Mouse (Mus musculus): ENCODE data around the gene Myo3b.
"Not testable (repeated sequence)": the region's sequence is repeated elsewhere in the genome, so short reads cannot be mapped to it uniquely, and the experiment has no call there.

Gene Myo3b

DNA sequence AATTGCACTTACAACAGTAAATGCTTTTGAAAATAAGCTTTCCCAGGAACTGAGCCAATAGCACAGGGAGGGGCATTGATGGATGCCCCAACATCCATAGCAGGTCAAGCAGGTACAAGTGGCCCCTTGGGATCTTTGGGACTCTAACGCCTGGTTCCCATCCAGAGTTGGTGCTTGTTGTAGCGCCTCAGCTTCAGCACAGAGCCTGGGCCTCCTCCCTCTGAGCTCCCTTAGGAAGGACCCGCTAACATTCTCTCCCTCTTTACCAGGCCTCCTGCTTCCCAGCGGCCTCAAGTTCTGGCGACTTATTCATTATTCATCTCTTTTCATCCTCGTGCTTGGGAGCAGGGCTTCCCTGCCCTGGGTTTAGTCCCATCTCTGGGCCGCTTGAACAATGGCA, at the start of gene Myo3b:
Myo3b (plus strand) TSS at position 375 of the 400 bp plus-strand sequence.
- no peak for DNase-seq (ENCODE audit: low read depth, low spot score)

DNA sequence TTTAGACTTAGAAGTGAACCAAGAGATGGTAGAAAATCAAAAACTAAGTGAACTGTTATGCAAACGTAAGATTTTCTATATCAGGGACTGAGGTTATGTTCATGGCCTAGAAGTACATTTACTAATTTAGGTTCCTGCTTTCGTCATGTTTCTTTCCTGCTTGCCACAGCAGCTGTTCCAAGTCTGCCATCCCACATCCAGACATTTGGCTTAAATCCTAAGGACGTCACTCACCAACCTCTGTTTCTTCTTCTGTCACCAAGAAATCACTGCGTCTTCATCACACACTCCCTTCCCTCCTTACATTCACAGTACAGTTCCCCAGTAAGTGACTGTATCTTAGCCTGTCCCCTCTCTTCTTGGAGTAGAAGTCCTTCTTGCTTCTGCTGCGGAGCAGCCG, 49.7 kb upstream of the Myo3b start:
- no peak for DNase-seq (ENCODE audit: low read depth, low spot score)

DNA sequence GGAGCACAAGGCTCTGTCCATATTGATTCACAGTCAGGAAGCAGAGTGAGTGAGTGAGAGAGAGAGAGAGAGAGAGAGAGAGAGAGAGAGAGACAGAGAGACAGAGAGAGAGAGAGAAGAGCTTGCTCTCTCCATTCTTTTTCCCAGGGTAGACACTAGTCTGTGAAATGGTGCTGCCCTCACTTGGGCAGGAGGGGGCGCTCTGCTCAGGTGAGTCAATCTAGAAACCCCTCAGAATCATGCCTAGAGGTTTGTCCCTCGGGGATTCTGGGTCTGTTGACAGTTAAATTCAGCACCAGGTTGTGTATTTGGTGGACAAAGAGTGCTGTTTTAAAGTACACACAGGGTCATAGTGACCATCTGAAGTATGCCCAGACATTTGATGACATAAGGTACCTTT, 48.3 kb upstream of the Myo3b start:
- DNase-seq (ENCODE audit: low read depth, low spot score): peak; percentile 16

DNA sequence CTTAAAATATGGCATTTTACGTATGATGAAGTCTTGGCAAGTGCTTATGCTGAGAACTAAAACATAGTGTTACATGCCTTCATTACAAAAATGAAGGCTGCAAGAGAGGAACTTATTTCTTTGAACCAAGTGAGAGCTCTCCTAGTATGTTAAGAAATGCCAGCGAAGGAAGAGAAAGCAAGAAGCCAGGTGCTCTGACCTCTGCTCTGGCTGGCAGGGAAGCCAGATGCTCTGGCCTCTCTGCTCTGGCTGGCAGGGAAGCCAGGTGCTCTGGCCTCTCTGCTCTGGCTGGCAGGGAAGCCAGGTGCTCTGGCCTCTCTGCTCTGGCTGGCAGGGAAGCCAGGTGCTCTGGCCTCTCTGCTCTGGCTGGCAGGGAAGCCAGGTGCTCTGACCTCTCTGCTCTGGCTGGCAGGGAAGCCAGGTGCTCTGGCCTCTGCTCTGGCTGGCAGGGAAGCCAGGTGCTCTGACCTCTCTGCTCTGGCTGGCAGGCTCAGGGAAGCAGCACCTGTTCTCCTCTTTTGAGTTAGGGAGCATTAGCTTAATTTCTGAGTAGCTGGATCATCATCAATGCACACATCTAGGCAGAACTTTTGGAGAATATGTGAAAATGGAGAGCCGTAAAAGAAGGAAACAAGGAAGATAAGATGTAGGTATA, 44.7 kb upstream of the Myo3b start:
- not testable (repeated sequence) for DNase-seq (ENCODE audit: low read depth, low spot score)

DNA sequence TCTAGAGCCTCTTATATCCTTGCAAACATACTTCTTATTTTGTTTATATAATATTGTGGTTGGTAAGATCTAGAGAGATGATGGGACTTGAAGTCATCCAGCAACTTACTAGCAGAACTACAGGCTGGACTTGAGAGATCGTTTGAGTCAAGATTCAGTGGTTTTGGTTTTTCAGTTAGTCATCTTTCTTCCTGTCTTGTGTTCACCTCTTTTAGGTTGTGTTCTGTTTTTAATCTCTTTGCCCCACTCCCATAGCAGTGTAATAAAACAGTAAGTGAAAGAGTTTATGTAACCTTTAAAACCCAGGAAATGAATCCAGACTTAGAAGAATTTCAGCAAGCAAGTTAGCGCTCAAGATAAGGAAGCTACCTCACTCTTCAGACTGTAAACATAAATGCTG, 44.1 kb upstream of the Myo3b start:
- DNase-seq (ENCODE audit: low read depth, low spot score): no peak

DNA sequence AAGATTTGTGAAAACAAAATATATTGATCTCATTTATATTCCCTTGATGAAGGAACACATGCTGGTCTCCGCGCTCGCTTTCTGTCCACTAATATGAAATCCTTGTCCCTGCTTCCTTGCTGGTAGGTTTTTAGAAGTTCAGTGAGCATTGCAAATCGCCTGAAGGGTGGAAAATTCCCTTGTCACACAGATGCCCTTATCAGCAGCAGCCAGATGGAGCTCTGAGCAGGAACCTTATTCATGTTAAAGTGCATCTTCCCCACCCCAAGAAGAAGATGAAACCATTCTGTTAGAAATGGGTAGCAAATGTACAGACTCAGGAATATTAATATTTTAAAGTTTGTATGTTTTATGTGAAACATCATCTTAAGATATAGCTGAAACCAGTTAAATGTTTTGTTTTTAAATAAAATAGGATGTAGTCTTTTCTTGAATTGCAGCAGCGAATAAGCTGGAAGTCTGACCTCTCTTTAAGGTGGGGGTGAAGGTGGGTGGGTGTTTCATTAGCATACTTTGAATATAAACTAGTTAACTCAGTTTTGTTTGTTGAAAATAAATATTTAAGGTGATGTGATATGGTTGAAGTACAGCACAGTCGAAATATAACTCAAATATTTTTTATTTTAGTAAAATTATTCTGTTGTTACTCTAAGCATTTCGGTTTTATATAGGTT, 39.7 kb upstream of the Myo3b start:
- no peak for DNase-seq (ENCODE audit: low read depth, low spot score)

DNA sequence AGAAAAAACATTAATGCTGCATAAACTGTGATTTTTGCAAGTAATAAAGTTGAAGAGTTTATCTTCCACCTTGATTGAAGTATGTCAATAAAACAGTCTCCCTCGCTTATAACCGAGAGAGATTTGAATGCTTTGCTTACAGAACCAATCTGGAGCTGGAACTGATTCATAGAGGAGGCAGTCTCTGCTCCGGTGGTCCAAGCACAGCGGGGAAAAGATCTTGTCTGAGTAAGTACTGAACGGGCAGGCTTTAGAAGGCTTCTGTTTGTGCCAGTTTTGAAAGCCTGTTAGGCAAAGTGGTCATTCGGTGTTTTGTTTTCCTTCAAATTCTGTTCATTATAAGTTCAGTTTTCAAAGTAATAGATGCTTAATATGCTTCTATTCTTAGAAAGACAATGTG, 38.6 kb upstream of the Myo3b start:
- DNase-seq (ENCODE audit: low read depth, low spot score): no peak

DNA sequence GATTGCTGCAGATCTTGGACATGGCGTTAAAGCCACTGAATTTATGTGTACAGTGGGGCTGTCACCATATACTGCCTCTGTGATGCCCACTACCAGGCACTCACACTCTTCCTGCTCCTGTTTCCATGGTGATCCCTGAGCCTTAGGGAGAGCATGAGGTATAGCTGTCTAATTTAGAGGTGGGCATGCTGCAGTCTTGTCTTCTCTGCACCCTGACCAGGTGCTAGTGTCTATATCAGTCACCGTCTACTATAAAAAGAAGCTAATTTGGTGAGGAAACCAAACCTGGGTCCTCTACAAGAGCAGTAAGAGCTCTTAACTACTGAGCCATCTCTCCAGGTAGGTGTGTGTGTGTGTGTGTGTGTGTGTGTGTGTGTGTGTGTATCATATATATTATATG, 32.4 kb upstream of the Myo3b start:
- no peak for DNase-seq (ENCODE audit: low read depth, low spot score)

DNA sequence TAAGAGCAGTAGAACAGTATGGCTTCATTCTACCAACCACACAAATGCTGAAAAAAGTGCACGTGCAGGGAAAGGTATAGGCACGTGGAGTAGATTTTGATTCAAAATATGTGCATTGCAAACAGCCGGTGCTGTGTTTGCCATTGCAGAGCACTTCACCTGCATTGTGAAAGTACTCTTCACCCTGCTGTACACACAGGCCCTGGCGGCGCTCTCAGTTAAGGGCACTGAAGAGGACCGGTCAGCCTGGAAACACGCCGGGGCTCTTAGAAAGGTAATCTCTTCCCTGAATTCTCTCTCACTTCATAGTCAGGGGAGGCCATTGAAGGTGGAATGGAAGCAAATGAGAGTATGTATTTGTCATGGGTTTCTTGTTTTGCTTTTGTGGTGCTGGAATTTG, 26.0 kb upstream of the Myo3b start:
- DNase-seq (ENCODE audit: low read depth, low spot score): no peak

DNA sequence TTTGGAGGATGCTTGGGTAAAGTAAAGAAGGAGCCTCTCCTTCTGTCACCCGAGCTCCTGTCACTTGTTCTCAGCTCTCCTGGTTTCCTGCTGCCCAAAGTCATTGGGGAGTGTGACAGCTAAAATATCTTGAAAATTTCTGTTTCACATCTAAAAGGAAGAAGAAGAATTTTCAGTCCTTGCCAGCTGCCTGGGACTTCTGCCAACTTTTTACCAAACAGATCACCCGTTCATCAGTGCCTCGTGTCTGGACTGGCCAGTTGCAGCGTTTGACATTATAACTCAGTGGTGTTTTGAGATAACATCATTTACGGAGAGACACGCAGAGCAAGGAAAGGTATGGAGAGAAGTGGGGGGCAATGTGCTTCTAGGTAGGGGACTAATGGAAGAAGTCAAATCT, 20.7 kb upstream of the Myo3b start:
- no peak for DNase-seq (ENCODE audit: low read depth, low spot score)

DNA sequence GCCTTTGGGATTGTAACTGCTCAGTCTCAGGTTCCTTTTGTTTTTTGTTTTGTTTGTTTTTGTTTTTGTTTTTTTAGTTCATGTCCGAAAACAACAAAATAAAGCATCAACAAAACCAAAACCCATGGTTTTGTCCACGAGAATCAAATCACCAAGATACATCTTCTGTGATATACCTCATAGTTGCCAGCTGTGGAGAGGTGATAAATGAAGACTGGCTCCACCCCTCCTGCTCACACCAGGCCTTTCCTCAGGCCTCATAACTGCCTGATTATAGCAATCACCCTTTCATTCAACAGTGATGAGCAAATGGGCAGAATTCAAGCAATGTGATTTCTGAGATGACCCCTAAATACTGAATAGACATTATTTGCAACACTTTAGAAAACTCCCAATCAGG, 14.5 kb upstream of the Myo3b start:
- DNase-seq (ENCODE audit: low read depth, low spot score): no peak

DNA sequence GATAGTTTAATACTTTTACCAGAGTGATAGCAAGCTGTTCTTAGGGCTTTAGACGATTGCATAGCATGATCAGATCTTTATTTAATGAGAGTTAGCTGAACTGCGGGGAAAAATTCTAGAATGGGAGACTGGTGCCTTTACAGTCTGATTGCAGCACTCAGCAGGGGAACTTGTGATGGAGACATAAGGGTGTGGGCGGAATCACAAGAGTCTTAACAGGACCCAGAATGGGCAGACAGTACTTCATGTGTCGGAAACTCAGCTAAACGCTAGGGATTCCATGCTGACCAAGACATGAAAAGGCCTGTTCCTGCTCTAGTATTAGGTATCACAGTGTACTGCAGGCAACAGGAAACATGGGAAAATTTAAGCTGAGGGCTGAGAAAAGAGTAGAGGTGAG, 13.2 kb upstream of the Myo3b start:
- DNase-seq (ENCODE audit: low read depth, low spot score): no peak

DNA sequence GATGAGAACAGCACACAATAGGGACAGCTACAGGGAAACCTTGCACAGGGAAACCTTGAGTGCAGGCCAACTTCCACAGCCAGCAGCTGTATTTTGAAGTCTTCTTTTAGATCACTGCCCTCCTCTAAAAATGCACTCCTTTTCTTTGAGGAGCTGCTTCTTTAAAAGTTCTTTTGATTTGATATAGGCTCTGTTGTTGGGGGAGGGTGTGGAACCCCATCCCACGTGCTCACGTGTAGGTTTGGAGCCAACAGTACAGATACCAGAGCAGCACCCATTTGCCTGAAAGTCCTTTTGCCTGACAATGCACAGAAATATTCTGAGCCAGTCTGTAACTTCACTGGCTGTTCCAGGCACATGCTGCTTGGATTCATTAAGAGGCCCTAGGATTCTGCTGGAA, 7.5 kb upstream of the Myo3b start:
- no peak for DNase-seq (ENCODE audit: low read depth, low spot score)

DNA sequence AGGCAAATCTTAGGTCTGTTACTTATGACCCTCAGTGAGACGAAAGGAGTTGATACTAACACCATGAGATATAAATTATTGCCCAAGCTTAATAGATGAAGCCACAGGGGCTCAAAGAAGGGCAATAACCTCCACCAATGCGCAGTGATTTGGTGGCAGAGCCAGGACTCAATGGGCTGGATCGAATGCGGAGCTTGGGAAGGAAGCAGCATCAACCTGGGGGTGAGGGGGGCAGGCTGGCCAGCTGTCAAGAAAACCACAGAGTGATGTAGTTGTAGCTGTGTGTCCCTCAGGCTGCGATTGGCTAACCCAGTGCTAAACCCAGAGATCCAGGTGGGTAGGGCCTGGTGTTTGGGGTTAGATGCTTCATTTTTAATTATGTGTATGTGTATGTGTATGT, 4.0 kb upstream of the Myo3b start:
- DNase-seq (ENCODE audit: low read depth, low spot score): no peak

DNA sequence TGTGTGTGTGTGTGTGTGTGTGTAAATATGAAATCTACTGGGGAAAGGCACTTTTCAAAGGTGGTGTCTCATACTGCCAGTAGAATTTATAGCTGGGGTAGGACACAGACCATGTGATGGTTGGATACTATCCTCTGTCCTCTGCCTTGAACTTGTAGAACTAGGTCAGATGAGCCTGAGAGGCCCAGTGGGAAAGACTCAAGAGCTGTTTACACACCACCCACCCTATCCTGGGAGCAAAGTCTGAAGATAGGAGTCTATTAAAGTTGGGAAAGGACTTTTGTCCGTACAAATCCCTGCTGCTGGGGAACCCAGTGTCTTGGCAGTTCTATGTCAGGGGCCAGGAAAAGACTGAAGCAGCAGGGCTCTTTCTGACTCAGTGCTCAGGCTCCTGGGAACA, 3.6 kb upstream of the Myo3b start:
- DNase-seq (ENCODE audit: low read depth, low spot score): no peak

DNA sequence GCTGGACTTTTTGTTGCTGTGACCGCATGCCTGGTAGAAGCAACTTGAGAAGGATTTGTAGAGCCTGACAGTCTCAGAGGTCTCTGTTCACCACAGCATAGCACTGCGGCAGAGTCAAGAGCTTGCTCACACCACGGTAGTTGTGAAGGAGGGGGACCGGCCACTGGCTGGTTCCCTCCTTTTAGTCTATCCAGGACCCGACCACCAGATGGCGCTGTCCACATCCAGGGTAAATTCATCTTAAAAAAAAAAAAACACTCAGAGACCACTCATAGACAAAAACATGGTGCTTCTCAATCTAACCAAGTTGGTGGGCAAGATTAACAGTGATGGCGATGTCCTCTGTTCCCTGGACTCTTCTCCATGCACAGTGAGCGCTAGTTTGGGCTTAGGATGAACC, 1.7 kb upstream of the Myo3b start:
- no peak for DNase-seq (ENCODE audit: low read depth, low spot score)

DNA sequence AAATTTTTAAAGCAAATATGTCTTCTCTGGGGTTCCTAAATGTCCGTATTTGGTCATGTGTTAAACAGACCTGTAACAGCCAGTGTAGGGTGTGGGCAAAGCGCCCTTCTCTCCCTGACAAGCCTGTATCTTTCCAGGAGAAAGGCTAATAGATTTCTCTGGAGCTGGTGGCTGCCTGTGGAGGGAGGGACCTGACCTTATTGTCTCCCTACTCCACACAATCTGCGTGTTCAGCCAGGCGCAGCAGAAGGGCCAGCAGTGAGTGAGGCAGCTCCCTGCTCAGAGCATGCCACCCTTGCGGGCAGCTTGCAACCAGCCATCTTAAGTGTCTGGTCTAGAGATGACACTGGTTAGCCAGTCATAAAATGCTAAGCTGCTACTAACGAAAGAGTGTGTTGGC, 5.5 kb downstream of the Myo3b start:
- no peak for DNase-seq (ENCODE audit: low read depth, low spot score)

DNA sequence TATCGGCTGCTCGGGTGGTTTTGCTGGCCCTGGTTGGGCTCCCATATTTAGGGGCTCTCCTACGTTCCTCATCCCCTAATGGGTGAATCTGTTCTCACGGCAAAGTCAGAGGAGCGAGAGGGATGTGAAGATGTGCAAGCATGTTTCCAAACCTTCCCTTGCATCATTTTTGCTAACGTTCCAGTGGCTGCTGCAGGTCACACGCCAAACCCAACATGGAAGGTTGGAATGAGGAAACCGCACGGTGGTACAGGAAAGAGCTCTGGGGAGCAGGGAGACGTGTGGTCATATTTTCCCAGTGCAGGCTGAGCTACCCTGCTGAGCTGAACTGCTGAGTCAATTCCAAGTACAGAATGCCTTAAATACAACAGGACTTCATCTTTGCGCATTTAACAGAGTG, 8.9 kb downstream of the Myo3b start:
- no peak for DNase-seq (ENCODE audit: low read depth, low spot score)

DNA sequence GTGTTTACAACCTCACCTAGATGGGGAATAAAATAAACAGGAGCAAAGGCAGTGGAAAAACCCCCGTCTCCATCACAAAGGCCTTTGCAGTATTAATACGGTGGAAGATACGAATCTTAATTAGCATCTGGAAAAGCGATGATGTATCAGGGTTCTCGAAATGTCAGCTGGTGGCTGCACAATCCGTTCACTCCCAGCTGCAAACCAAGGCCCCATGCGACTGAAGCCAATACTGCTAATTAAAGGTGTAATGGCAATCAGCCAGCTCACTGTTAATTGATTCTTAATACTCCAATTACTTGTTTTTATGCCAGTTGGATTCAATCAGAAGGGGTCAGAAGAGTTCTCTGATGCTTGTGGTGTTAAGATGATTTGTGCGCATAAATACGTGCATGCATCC, 14.9 kb downstream of the Myo3b start:
- no peak for DNase-seq (ENCODE audit: low read depth, low spot score)

DNA sequence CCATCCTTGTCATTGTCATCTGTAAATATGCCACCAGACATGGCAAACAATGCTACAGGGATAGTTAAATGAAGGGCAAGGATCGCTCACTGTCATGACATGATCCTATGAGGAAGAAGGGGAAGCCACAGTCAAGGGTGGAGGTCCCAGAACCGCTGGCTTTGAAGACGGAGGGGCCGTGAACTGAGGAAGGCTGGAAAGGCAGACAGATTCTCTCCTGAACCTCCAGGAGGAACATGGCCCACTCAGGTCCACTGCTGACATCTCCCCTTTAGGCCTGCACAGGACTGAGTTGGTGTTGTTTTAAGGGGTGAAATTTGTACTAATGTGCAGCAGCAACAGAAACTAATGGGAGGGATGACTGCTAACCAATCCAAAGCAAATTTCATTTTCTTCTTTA, 19.3 kb downstream of the Myo3b start:
- no peak for DNase-seq (ENCODE audit: low read depth, low spot score)

DNA sequence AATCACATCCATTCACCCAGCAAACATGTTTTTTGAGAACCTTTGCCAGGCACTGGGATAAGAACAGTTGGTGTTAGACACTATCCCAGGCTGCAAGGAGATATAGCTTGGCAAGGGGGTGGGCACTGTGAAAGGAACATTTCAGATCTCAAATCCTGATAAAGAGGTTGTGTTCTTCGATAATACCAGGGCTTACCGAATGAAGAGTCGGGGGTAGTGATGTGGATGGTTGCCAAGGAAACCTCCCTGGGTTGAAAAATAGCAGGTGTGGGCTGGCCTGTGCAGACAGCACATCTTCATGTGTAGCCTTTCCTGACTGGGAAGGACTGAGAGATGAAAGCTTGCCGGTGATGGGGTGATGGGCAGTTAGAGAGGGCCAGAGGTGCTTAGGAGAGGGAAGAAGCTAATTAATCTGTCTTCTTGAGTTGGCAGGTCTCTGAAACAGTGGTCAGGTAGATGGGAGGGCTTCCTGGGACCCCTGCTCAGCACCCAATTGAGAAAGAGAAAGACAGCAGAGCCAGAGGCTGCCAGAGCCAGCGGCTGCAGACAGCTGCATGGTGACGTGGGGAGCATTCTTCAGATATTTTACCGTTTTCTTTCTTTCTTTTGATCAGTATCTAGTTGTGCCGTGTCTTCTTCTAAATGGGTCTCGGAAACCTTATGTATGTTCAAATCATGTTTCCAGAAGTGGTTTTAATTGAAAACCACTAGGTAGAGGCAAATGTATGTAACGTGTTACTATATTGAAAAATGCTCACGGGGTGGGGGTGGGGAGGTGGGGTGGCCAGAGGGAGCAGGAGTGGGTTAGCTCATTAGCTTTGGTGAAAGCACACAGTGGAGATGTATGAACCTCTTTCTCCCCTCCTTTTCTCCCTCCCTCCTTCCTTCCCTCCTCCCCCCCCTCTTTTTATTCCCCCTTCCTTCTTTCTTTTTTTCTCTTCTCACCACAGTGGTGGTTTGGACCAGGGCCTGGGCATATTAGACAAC, 21.7 kb downstream of the Myo3b start:
- DNase-seq (ENCODE audit: low read depth, low spot score): no peak

DNA sequence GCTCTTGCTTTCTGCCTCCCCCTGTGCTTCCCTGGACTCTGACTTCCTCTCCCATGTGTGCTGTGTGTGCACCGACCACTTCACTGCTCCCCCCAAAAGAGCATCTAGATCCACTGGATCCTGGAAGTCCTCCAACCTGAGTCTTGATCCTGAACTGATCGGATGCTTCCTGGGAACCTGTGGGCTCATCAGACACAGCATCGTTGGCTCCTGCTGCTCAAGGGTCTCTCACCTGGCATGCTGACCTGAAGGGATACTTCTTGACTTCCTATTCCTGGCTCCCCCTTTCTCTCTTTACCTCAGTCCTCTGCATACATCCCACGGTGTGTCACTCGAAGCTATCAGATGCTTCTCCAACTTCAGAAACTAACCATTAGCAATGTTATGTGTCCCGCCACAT, 26.2 kb downstream of the Myo3b start:
- DNase-seq (ENCODE audit: low read depth, low spot score): no peak

Data from WW6 (cell line).